In the genomic region with DNA sequence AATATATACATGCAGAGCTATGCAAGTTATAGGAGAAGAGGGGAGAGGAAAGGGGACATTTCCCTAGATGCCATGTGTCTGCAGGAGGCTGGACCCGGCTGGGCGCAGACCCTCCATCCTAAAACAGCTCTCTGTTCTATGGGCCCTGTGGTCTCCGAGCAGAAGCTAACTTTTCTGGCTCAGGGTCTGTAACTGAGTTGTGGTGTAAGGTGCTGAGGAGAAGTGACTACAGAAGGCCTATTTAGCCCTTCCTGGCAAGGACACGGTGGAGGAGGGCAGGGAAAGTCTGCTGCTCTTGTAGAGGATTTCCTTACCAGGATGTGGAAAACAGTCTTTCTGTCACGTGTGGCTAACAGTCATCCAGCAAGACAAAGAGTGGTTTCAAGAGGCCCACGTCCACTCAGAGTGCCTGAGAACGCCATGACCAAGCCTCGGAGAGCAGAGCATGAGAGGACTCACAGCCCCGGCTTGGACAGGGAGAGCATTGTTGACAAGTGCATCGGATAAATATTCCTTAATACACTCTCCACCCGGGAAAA, we compare ENCODE assay signal across 10 mouse cellular contexts.
"Had no signal": no experiment of that assay in that cellular context is flagged by ENCODE, and none has a peak within 500 bp of the region (broad histone marks: within the 10 kb centered on the region; RNA-seq: fewer than 3 reads in every experiment).

No protein-coding gene starts in this region.

- H3K9ac ChIP-seq: liver, embryonic 15.5 days; lung, embryonic 15.5 days; midbrain, embryonic 13.5 days had no signal

- H3K4me1 ChIP-seq: liver, embryonic 15.5 days; midbrain, embryonic 13.5 days had no signal

- DNase-seq: kidney, adult 18-20 months; kidney, postnatal 10 days; kidney, postnatal 4 days; left cerebral cortex, postnatal 4 days; thymus, postnatal 4 days had no signal

- H3K27ac ChIP-seq: layer of hippocampus, adult 2 months; liver, embryonic 15.5 days; lung, embryonic 15.5 days; midbrain, embryonic 13.5 days; stomach, postnatal 0 days had no signal

- H3K4me3 ChIP-seq: layer of hippocampus, adult 2 months; liver, embryonic 15.5 days; lung, embryonic 15.5 days; midbrain, embryonic 13.5 days had no signal

- H3K36me3 ChIP-seq: liver, embryonic 15.5 days; lung, embryonic 15.5 days; midbrain, embryonic 13.5 days had no signal

- H3K27me3 ChIP-seq: lung, embryonic 15.5 days; midbrain, embryonic 13.5 days had no signal

- H3K9me3 ChIP-seq: liver, embryonic 15.5 days; lung, embryonic 15.5 days; midbrain, embryonic 13.5 days had no signal

- ATAC-seq: midbrain, embryonic 13.5 days had no signal

- H3K4me2 ChIP-seq: liver, embryonic 15.5 days; lung, embryonic 15.5 days; midbrain, embryonic 13.5 days had no signal
